ENCODE assay signal across 13 mouse cellular contexts in genomic region chr4:88878246-88878645, GRCm38 (mm10). TPM values are rescaled to one million over a fixed set of nuclear protein-coding genes. Genes with fewer than 3 reads are reported as not detected.
DNase-seq lines count a peak whose midpoint lies in the region; ATAC-seq lines count a peak whose summit lies in the region.
"Had no signal": no experiment of that assay in that cellular context is flagged by ENCODE, and none has a peak within 500 bp of the region (broad histone marks: within the 10 kb centered on the region; RNA-seq: fewer than 3 reads in every experiment).

No protein-coding gene starts in this region.

- no peak overlapping the region for H3K9ac ChIP-seq in heart, embryonic 16.5 days (ENCODE audit: low read length)
- no peak overlapping the region for H3K9ac ChIP-seq in kidney, embryonic 16.5 days (replicated peaks; ENCODE audit: low read length)
- H3K9ac ChIP-seq in forebrain, embryonic 13.5 days = no peak overlapping the region

- WGBS in heart, embryonic 16.5 days = 33% methylated on average over 10 of the region's 10 CpGs
- 46% methylated on average over 10 of the region's 10 CpGs for WGBS in kidney, embryonic 16.5 days
- WGBS in forebrain, embryonic 13.5 days = 48% methylated on average over 10 of the region's 10 CpGs

- H3K27me3 ChIP-seq in heart, embryonic 16.5 days (ENCODE audit: control insufficient read depth, insufficient read depth, low read length) = no peaks in the 10 kb centered on the region
- no peaks in the 10 kb centered on the region; the same call in 1 of the 2 replicates for H3K27me3 ChIP-seq in kidney, embryonic 16.5 days (ENCODE audit: insufficient read depth, low read length)
- no peaks in the 10 kb centered on the region for H3K27me3 ChIP-seq in forebrain, embryonic 13.5 days

- no peak overlapping the region for H3K27ac ChIP-seq in heart, embryonic 16.5 days (ENCODE audit: low read length)
- no peak overlapping the region for H3K27ac ChIP-seq in kidney, embryonic 16.5 days (ENCODE audit: low read length)
- H3K27ac ChIP-seq in forebrain, embryonic 13.5 days = no peak overlapping the region
- H3K27ac ChIP-seq: heart, embryonic 10.5 days had no signal

- H3K4me1 ChIP-seq in heart, embryonic 16.5 days (ENCODE audit: control insufficient read depth, insufficient read depth, low read length) = no peaks in the 10 kb centered on the region; the same call in 1 of the 2 replicates
- H3K4me1 ChIP-seq in kidney, embryonic 16.5 days (ENCODE audit: insufficient read depth, low read length) = no peaks in the 10 kb centered on the region
- no peaks in the 10 kb centered on the region for H3K4me1 ChIP-seq in forebrain, embryonic 13.5 days
- H3K4me1 ChIP-seq: heart, embryonic 10.5 days had no signal

- no peaks in the 10 kb centered on the region for H3K36me3 ChIP-seq in heart, embryonic 16.5 days (ENCODE audit: control insufficient read depth, insufficient read depth)
- H3K36me3 ChIP-seq in kidney, embryonic 16.5 days (ENCODE audit: insufficient read depth, low read length) = no peaks in the 10 kb centered on the region
- H3K36me3 ChIP-seq in forebrain, embryonic 13.5 days (ENCODE audit: poor library complexity, severe bottlenecking) = no peaks in the 10 kb centered on the region
- H3K36me3 ChIP-seq: heart, embryonic 10.5 days had no signal

- no peak for DNase-seq in heart, adult 8-10 months (ENCODE audit: low spot score)
- DNase-seq in MEL-GATA-1-ER (ENCODE audit: extremely low read depth, low read depth) = peak; percentile 64
- no peak for DNase-seq in frontal cortex, adult 2 months (ENCODE audit: extremely low spot score in 1 of 2, low spot score in 1 of 2)
- no peak for DNase-seq in left cerebral cortex, postnatal 25 days (ENCODE audit: low spot score in 2 of 2)
- DNase-seq: cerebellum, adult 8-10 months had no signal

- ATAC-seq in heart, embryonic 16.5 days (replicated peaks; ENCODE audit: extremely low read depth, insufficient read depth, low FRiP score) = 0 out of 2 replicates have a peak, but pooled peaks have one; percentile 41
- no peak for ATAC-seq in kidney, embryonic 16.5 days (ENCODE audit: low FRiP score, low TSS enrichment)
- ATAC-seq in megakaryocyte-erythroid progenitor cell, adult 5-6 weeks (replicated peaks; ENCODE audit: low FRiP score, low TSS enrichment, poor library complexity, severe bottlenecking) = peak; percentile 89
- ATAC-seq in forebrain, embryonic 13.5 days = no peak

- 0 out of 2 replicates have a peak overlapping the region, but pooled peaks have one; percentile 12 for H3K4me2 ChIP-seq in heart, embryonic 16.5 days (ENCODE audit: low read depth, low read length)
- 0 out of 2 replicates have a peak overlapping the region, but pooled peaks have one; percentile 15 for H3K4me2 ChIP-seq in kidney, embryonic 16.5 days (replicated peaks; ENCODE audit: low read depth, low read length)
- no peak overlapping the region for H3K4me2 ChIP-seq in forebrain, embryonic 13.5 days

- no peaks in the 10 kb centered on the region for H3K9me3 ChIP-seq in heart, embryonic 16.5 days (replicated peaks; ENCODE audit: control insufficient read depth, low read length)
- H3K9me3 ChIP-seq in kidney, embryonic 16.5 days (ENCODE audit: low read length) = no peaks in the 10 kb centered on the region
- no peaks in the 10 kb centered on the region for H3K9me3 ChIP-seq in forebrain, embryonic 13.5 days (replicated peaks)
- H3K9me3 ChIP-seq: heart, embryonic 10.5 days had no signal

- intact Hi-C loops in left cerebral cortex, postnatal 25 days (cut with DNase I) = loop anchor here (10.0 kb wide), 1 partner anchor 647 kb away; no protein-coding TSS in a partner anchor

- H3K4me3 ChIP-seq in heart, embryonic 16.5 days (ENCODE audit: low read length) = no peak overlapping the region
- no peak overlapping the region for H3K4me3 ChIP-seq in kidney, embryonic 16.5 days (ENCODE audit: low read length)
- no peak overlapping the region for H3K4me3 ChIP-seq in forebrain, embryonic 13.5 days
- H3K4me3 ChIP-seq: heart, embryonic 10.5 days had no signal

RNA-seq across cellular contexts. Expression of gene Ifne, which starts 1.8 kb away (rescaled TPM):
- not detected in 2 replicates for polyA plus RNA-seq in heart, embryonic 16.5 days (2015; fragmentation: Nextera tagmentation; extraction: Ambion mirVana)
- not detected for total RNA-seq in heart, adult 8-10 months (2022)
- not detected in 2 replicates for polyA plus RNA-seq in kidney, embryonic 16.5 days (2015; fragmentation: Nextera tagmentation; extraction: Ambion mirVana)
- not detected in 2 replicates for total RNA-seq in megakaryocyte-erythroid progenitor cell, adult 5-6 weeks (2014; fragmentation: Nextera tagmentation)
- not detected in 2 replicates for total RNA-seq in megakaryocyte-erythroid progenitor cell, adult 5-6 weeks (2017)
- not detected in 2 replicates for polyA plus RNA-seq in frontal cortex, adult 2 months (2012; rRNA removed)
- polyA plus RNA-seq in forebrain, embryonic 13.5 days (2015; fragmentation: Nextera tagmentation; extraction: Ambion mirVana) = not detected in 2 replicates
- not detected for total RNA-seq in left cerebral cortex, postnatal 25 days (2021)
- total RNA-seq: adrenal gland, adult 18-20 months; layer of hippocampus, postnatal 14 days had no signal
- polyA plus RNA-seq: heart, embryonic 10.5 days; neural tube, embryonic 14.5 days had no signal

RNA-seq across cellular contexts. Expression of gene Ifna1, which starts 28.4 kb away (rescaled TPM):
- polyA plus RNA-seq in heart, embryonic 16.5 days (2015; fragmentation: Nextera tagmentation; extraction: Ambion mirVana) = not detected in 2 replicates
- not detected for total RNA-seq in heart, adult 8-10 months (2022)
- polyA plus RNA-seq in kidney, embryonic 16.5 days (2015; fragmentation: Nextera tagmentation; extraction: Ambion mirVana) = not detected in 2 replicates
- not detected in 2 replicates for total RNA-seq in megakaryocyte-erythroid progenitor cell, adult 5-6 weeks (2014; fragmentation: Nextera tagmentation)
- not detected in 2 replicates for total RNA-seq in megakaryocyte-erythroid progenitor cell, adult 5-6 weeks (2017)
- polyA plus RNA-seq in frontal cortex, adult 2 months (2012; rRNA removed) = not detected in 2 replicates
- polyA plus RNA-seq in forebrain, embryonic 13.5 days (2015; fragmentation: Nextera tagmentation; extraction: Ambion mirVana) = not detected in 2 replicates
- not detected for total RNA-seq in left cerebral cortex, postnatal 25 days (2021)
- total RNA-seq: adrenal gland, adult 18-20 months; layer of hippocampus, postnatal 14 days had no signal
- polyA plus RNA-seq: heart, embryonic 10.5 days; neural tube, embryonic 14.5 days had no signal

RNA-seq across cellular contexts. Expression of gene Ifna4, which starts 36.6 kb away (rescaled TPM):
- not detected in 2 replicates for polyA plus RNA-seq in heart, embryonic 16.5 days (2015; fragmentation: Nextera tagmentation; extraction: Ambion mirVana)
- total RNA-seq in heart, adult 8-10 months (2022) = not detected
- polyA plus RNA-seq in kidney, embryonic 16.5 days (2015; fragmentation: Nextera tagmentation; extraction: Ambion mirVana) = not detected in 2 replicates
- not detected in 2 replicates for total RNA-seq in megakaryocyte-erythroid progenitor cell, adult 5-6 weeks (2014; fragmentation: Nextera tagmentation)
- total RNA-seq in megakaryocyte-erythroid progenitor cell, adult 5-6 weeks (2017) = not detected in 2 replicates
- polyA plus RNA-seq in frontal cortex, adult 2 months (2012; rRNA removed) = not detected in 2 replicates
- polyA plus RNA-seq in forebrain, embryonic 13.5 days (2015; fragmentation: Nextera tagmentation; extraction: Ambion mirVana) = not detected in 2 replicates
- not detected for total RNA-seq in left cerebral cortex, postnatal 25 days (2021)
- total RNA-seq: adrenal gland, adult 18-20 months; layer of hippocampus, postnatal 14 days had no signal
- polyA plus RNA-seq: heart, embryonic 10.5 days; neural tube, embryonic 14.5 days had no signal

RNA-seq across cellular contexts. Expression of gene Ifna5, which starts 42.9 kb away (rescaled TPM):
- not detected in 2 replicates for polyA plus RNA-seq in heart, embryonic 16.5 days (2015; fragmentation: Nextera tagmentation; extraction: Ambion mirVana)
- not detected for total RNA-seq in heart, adult 8-10 months (2022)
- not detected in 2 replicates for polyA plus RNA-seq in kidney, embryonic 16.5 days (2015; fragmentation: Nextera tagmentation; extraction: Ambion mirVana)
- not detected in 2 replicates for total RNA-seq in megakaryocyte-erythroid progenitor cell, adult 5-6 weeks (2014; fragmentation: Nextera tagmentation)
- total RNA-seq in megakaryocyte-erythroid progenitor cell, adult 5-6 weeks (2017) = not detected in 2 replicates
- polyA plus RNA-seq in frontal cortex, adult 2 months (2012; rRNA removed) = not detected in 2 replicates
- polyA plus RNA-seq in forebrain, embryonic 13.5 days (2015; fragmentation: Nextera tagmentation; extraction: Ambion mirVana) = not detected in 2 replicates
- total RNA-seq in left cerebral cortex, postnatal 25 days (2021) = not detected
- total RNA-seq: adrenal gland, adult 18-20 months; layer of hippocampus, postnatal 14 days had no signal
- polyA plus RNA-seq: heart, embryonic 10.5 days; neural tube, embryonic 14.5 days had no signal

RNA-seq across cellular contexts. Expression of gene Ifna6, which starts 51.0 kb away (rescaled TPM):
- not detected in 2 replicates for polyA plus RNA-seq in heart, embryonic 16.5 days (2015; fragmentation: Nextera tagmentation; extraction: Ambion mirVana)
- not detected for total RNA-seq in heart, adult 8-10 months (2022)
- polyA plus RNA-seq in kidney, embryonic 16.5 days (2015; fragmentation: Nextera tagmentation; extraction: Ambion mirVana) = not detected in 2 replicates
- not detected in 2 replicates for total RNA-seq in megakaryocyte-erythroid progenitor cell, adult 5-6 weeks (2014; fragmentation: Nextera tagmentation)
- not detected in 2 replicates for total RNA-seq in megakaryocyte-erythroid progenitor cell, adult 5-6 weeks (2017)
- not detected in 2 replicates for polyA plus RNA-seq in frontal cortex, adult 2 months (2012; rRNA removed)
- not detected in 2 replicates for polyA plus RNA-seq in forebrain, embryonic 13.5 days (2015; fragmentation: Nextera tagmentation; extraction: Ambion mirVana)
- not detected for total RNA-seq in left cerebral cortex, postnatal 25 days (2021)
- total RNA-seq: adrenal gland, adult 18-20 months; layer of hippocampus, postnatal 14 days had no signal
- polyA plus RNA-seq: heart, embryonic 10.5 days; neural tube, embryonic 14.5 days had no signal

Comparison
In these comparisons a context has a peak if more than half of its experiments do, and no peak if none do; other contexts are left out.
1. ATAC-seq: peak in heart, embryonic 16.5 days (single experiment) and megakaryocyte-erythroid progenitor cell, adult 5-6 weeks (single experiment); none in kidney, embryonic 16.5 days (single experiment) and forebrain, embryonic 13.5 days (single experiment).